Mouse (Mus musculus) heart, embryonic 14.5 days (tissue): ENCODE results near the gene Pank1. TPM values are rescaled to one million over a fixed set of nuclear protein-coding genes. Genes with fewer than 3 reads are reported as not detected.

Source experiments
- ATAC-seq: fragments of 200-750 bp; cut with Nextera tagmentation; 2 replicates; pipeline ENCODE4 v1.8.0; 2017; ENCODE audit warnings: low read depth, moderate TSS enrichment; ENCODE audit not compliant: insufficient number of reproducible peaks, insufficient read depth, low FRiP score
- H3K27ac ChIP-seq, 2 experiments: fragments of 200-500 bp in 1 of 2; fragments of 300-500 bp in 1 of 2; sonication (generic) in 1 of 2; replicated peaks in 1 of 2; 2 replicates each; pipeline ENCODE4 v1.5.1; 2012 to 2014; ENCODE audit warnings: low read depth in 2 of 2, low read length in 2 of 2, control low read depth in 1 of 2, mild to moderate bottlenecking in 1 of 2, mixed read lengths in 1 of 2; ENCODE audit not compliant: control insufficient read depth in 1 of 2, insufficient read depth in 1 of 2
- H3K27me3 ChIP-seq: fragments of 300-500 bp; sonication (generic); 2 replicates; pipeline ENCODE4 v1.6.1; 2014; ENCODE audit warnings: mild to moderate bottlenecking, low read length, control low read depth; ENCODE audit not compliant: control insufficient read depth, insufficient read depth
- H3K36me3 ChIP-seq: fragments of 300-500 bp; sonication (generic); 2 replicates; pipeline ENCODE4 v1.6.1; 2014; ENCODE audit warnings: mild to moderate bottlenecking, control low read depth, low read length, mixed read lengths; ENCODE audit not compliant: control insufficient read depth, insufficient read depth
- H3K4me1 ChIP-seq, 2 experiments: fragments of 200-500 bp in 1 of 2; fragments of 300-500 bp in 1 of 2; sonication (generic) in 1 of 2; 2 replicates each; pipeline ENCODE4 v1.6.1; 2012 to 2014; ENCODE audit warnings: low read length in 2 of 2, control low read depth in 1 of 2, mixed read lengths in 1 of 2; ENCODE audit not compliant: control insufficient read depth in 2 of 2, insufficient read depth in 2 of 2
- H3K4me2 ChIP-seq: fragments of 300-500 bp; sonication (generic); 2 replicates; pipeline ENCODE4 v1.6.1; 2014; ENCODE audit warnings: mild to moderate bottlenecking, low read length
- H3K4me3 ChIP-seq, 2 experiments: fragments of 200-500 bp in 1 of 2; fragments of 300-500 bp in 1 of 2; sonication (generic) in 1 of 2; 2 replicates each; pipeline ENCODE4 v1.5.1; 2012 to 2014; ENCODE audit warnings: low read length in 2 of 2, mild to moderate bottlenecking in 2 of 2, control low read depth in 1 of 2, low read depth in 1 of 2, moderate library complexity in 1 of 2; ENCODE audit not compliant: control insufficient read depth in 1 of 2, insufficient read depth in 1 of 2
- H3K9ac ChIP-seq: fragments of 300-500 bp; sonication (generic); 2 replicates; pipeline ENCODE4 v1.6.1; 2014; ENCODE audit warnings: mild to moderate bottlenecking, low read length
- H3K9me3 ChIP-seq: fragments of 300-500 bp; sonication (generic); 2 replicates; pipeline ENCODE4 v1.6.1; 2016; ENCODE audit warnings: low read length, control low read depth; ENCODE audit not compliant: control insufficient read depth
- WGBS: fragments of 180-500 bp; shearing (Covaris S2); extraction: QIAGEN DNeasy Blood & Tissue Kit; methylation state at CpG from one replicate; pipeline ENCODE4 v1.1.7; 2014; 5-methylcytosine and 5-hydroxymethylcytosine counted together
- polyA plus RNA-seq: library from polyadenylated mRNA; unstranded; fragments of >200 nt; fragmentation: Nextera tagmentation; extraction: Ambion mirVana; gene quantifications from 2 replicates; pipeline ENCODE4 v1.2.1, GENCODE M21; 2014

Gene Pank1
- polyA plus RNA-seq, 1 experiment from 2014 or later = 19.4 TPM

DNA sequence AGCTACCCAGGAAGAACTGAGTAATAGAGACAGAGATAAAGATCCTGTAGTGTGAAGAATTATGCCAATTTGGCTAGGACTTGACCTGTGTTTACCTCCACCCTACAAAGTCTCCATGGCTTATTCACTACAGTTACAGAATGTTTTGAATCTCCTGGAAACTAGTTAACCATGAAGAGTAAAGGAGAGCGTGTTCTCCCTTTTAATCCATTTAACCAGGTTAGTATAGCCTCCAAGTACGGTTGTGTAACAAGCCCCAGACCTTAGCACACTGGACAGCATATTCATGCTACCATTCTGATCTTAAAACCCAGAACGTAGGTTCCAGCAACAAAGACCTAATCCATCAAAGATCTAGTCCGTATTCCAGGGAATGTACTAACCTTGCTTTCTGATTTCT lies 75.9 kb downstream of the Pank1 start:
- WGBS = 88% methylated on average over 4 of the region's 4 CpGs

DNA sequence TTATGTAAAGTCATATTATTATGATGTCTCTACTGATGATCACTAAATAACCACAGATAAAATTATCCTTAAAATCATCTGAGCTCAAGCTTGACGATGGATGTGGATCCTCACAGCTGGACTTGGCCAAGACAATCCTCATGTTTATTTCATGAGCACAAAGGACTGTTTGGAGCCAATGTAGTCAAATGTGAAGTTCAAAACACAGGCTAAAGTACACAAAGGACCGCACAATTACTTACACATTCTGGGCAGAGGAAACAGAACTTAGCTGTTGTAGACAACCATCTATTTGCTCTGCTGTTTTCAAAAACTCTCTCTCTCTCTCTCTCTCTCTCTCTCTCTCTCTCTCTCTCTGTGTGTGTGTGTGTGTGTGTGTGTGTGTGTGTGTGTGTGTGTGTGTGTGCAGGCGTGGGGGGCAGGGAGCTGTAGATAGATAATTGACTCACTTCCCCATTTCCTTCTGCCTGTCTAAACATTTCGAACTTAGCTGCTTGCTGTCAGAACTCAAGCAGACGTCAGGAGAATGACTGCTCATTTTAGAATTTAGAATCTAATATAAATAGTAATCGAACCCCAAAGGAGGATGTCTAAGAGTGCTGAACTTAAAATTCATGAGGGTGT lies 79.5 kb downstream of the Pank1 start:
- no peaks in the 10 kb centered on the region for H3K4me1 ChIP-seq
- H3K9me3 ChIP-seq = no peaks in the 10 kb centered on the region
- no peaks in the 10 kb centered on the region for H3K36me3 ChIP-seq
- ATAC-seq = no peak
- no peak overlapping the region for H3K27ac ChIP-seq
- WGBS = 53% methylated on average over 6 of the region's 6 CpGs
- no peak overlapping the region for H3K4me3 ChIP-seq
- no peak overlapping the region for H3K9ac ChIP-seq
- H3K4me2 ChIP-seq = no peak overlapping the region
- H3K27me3 ChIP-seq = no peaks in the 10 kb centered on the region

More for the DNA sequence above, 75.9 kb downstream of the Pank1 start:
- Histone ChIP-seq H3K36me3 (no peaks in the 10 kb centered on the region), H3K4me3 (no peak overlapping the region), H3K9me3 (no peaks in the 10 kb centered on the region), H3K27me3 (no peaks in the 10 kb centered on the region), H3K27ac (no peak overlapping the region), H3K4me2 (no peak overlapping the region), H3K9ac (no peak overlapping the region), H3K4me1 (no peaks in the 10 kb centered on the region)
- no peak for ATAC-seq

DNA sequence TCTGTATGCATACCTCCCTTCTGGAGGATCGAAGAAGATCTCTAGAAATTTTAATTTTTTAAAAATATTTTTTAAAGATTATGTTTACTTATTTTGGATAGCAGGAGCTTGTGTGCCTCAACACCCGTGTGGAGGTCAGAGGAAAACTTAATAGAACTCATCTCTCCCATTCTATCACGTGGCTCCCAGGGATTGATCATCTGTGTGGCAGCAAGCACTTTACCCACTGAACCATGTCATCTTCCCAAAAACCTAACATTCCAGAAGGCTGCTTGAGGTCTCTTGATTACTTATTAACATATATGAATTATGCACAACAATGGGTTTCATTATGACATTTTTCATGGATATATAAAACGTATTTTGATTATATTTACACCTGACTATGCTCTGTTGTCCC lies 82.9 kb downstream of the Pank1 start:
- Histone ChIP-seq H3K4me3 (no peak overlapping the region), H3K27me3 (no peaks in the 10 kb centered on the region), H3K9me3 (no peaks in the 10 kb centered on the region), H3K36me3 (no peaks in the 10 kb centered on the region), H3K4me2 (no peak overlapping the region), H3K27ac (no peak overlapping the region), H3K4me1 (no peaks in the 10 kb centered on the region), H3K9ac (no peak overlapping the region)
- ATAC-seq = no peak
- 85% methylated on average over 4 of the region's 4 CpGs for WGBS

DNA sequence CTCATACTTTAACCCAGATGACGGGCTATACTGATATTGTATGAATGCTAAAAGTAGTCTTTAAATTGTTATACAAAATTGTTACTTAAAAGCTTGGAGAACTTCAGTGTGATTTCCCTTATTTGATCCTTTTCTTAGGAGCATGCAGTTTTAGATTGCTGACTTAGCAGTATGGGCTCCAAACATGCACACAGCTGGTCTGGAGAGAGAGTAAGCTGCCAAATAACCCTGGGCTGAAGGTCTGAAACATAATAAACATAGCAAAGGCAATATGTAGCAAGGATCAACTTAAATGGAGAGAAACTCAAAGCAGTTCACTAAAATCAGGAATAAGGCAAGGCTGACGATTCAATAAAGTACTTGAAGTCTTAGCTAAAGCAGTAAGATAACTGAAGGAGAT lies 96.8 kb downstream of the Pank1 start:
- no peak overlapping the region for H3K27ac ChIP-seq
- H3K4me1 ChIP-seq = no peaks in the 10 kb centered on the region

DNA sequence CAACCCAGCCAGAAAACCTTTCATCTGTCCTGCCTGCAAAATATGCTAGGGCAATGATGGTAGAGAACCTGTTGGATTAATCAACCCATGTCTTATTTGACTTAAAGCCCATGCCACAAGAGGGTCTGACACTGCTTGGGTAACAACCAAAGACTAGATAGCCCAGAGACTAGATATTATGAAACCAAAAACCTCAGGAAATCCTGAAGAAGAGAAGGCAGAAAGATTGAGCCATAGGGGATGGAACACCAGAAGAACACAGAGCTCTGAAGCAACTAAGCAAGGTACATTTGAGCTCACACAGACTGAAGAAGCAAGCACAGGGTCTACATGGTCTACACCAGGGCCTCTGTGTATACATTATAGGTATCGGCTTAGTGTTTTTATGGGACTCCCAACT lies 100.3 kb downstream of the Pank1 start:
- no peak for ATAC-seq
- H3K36me3 ChIP-seq = no peaks in the 10 kb centered on the region
- no peak overlapping the region for H3K4me2 ChIP-seq
- H3K27me3 ChIP-seq = no peaks in the 10 kb centered on the region
- H3K9me3 ChIP-seq = no peaks in the 10 kb centered on the region
- WGBS = 91% methylated on average over 1 of the region's 1 CpGs
- H3K9ac ChIP-seq = no peak overlapping the region
- no peak overlapping the region for H3K4me3 ChIP-seq
- no peak overlapping the region for H3K27ac ChIP-seq
- H3K4me1 ChIP-seq = no peaks in the 10 kb centered on the region

More for the DNA sequence above, 96.8 kb downstream of the Pank1 start:
- Histone ChIP-seq H3K4me2 (no peak overlapping the region), H3K9me3 (no peaks in the 10 kb centered on the region), H3K27me3 (no peaks in the 10 kb centered on the region), H3K4me3 (no peak overlapping the region), H3K9ac (no peak overlapping the region), H3K36me3 (no peaks in the 10 kb centered on the region)
- 88% methylated on average over 2 of the region's 2 CpGs for WGBS
- ATAC-seq = no peak

DNA sequence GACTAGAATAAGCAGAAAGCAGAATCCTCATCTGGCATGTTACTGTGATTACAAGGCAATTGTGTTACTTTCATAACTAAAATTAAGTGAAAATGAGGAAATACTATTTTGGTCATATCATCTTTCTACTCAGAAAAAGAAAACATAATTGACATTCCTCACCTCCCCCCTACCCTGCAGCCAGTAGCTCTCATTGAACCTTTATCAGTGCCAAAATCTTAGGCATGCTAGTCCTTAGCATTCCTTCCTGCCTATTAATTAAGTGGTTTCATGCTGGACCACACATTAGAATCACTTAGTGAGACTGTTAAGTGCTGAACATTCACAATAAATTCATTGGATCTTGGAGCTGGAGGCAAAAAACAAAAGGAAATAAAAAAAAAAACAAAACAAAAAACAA lies 101.2 kb downstream of the Pank1 start:
- no peak overlapping the region for H3K4me3 ChIP-seq

DNA sequence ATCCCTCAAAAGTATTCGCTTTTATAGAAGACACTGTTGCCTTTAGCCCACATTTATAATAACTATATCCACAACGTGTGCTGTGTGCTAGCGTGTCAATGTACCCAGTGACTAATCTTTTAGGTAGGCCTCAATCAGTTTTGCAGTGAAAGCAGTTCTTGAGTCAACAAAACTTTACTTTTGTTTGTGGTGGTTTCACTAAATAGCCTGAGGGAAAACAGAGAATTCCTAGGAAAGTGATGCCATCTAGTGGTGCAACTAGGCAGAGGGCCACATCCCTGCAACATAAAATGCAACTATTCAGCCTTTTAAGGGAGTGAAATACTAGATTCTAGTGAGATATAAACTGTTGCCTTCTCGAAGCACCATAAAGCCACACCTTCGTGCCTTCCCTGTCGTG lies 106.5 kb downstream of the Pank1 start:
- Histone ChIP-seq H3K9ac (no peak overlapping the region), H3K4me1 (no peaks in the 10 kb centered on the region), H3K9me3 (no peaks in the 10 kb centered on the region), H3K27me3 (no peaks in the 10 kb centered on the region), H3K27ac (no peak overlapping the region), H3K4me3 (no peak overlapping the region), H3K4me2 (no peak overlapping the region), H3K36me3 (no peaks in the 10 kb centered on the region)
- ATAC-seq = no peak
- 24% methylated on average over 6 of the region's 6 CpGs for whole genome bisulfite sequencing

More for the DNA sequence above, 101.2 kb downstream of the Pank1 start:
- H3K36me3 ChIP-seq = no peaks in the 10 kb centered on the region
- no peaks in the 10 kb centered on the region for H3K9me3 ChIP-seq
- no peaks in the 10 kb centered on the region for H3K27me3 ChIP-seq
- ATAC-seq = no peak
- H3K4me2 ChIP-seq = no peak overlapping the region
- H3K27ac ChIP-seq = no peak overlapping the region
- no peak overlapping the region for H3K9ac ChIP-seq
- no peaks in the 10 kb centered on the region for H3K4me1 ChIP-seq

DNA sequence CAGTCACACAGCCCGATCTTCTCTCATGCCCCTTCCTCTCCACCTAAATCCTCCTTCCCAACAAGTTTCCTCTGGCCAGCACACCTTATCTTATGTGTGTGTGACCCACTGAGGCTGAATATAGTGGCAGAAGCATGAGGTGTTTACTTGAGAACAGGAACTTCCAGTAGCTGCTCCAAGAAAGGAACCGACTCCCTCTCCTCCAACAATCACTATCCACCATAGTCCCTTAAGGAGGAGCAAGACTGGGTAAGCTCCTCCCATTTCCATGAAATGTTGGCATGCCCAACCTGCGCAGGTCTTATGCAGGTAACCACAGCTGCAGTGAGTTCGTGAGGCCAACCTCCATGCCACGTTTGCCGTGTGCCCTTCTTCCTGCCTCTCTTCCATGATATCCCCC lies 108.5 kb downstream of the Pank1 start:
- no peak overlapping the region for H3K4me2 ChIP-seq
- H3K4me3 ChIP-seq = no peak overlapping the region
- no peak overlapping the region for H3K9ac ChIP-seq
- no peaks in the 10 kb centered on the region for H3K36me3 ChIP-seq
- ATAC-seq = no peak
- H3K4me1 ChIP-seq = no peaks in the 10 kb centered on the region
- 85% methylated on average over 6 of the region's 6 CpGs for WGBS
- no peak overlapping the region for H3K27ac ChIP-seq
- H3K27me3 ChIP-seq = no peaks in the 10 kb centered on the region
- H3K9me3 ChIP-seq = no peaks in the 10 kb centered on the region
